Mouse (Mus musculus): ENCODE results near the gene Gm15155.
"Not testable (repeated sequence)": the region's sequence is repeated elsewhere in the genome, so short reads cannot be mapped to it uniquely, and the experiment has no call there.

Gene Gm15155

DNA sequence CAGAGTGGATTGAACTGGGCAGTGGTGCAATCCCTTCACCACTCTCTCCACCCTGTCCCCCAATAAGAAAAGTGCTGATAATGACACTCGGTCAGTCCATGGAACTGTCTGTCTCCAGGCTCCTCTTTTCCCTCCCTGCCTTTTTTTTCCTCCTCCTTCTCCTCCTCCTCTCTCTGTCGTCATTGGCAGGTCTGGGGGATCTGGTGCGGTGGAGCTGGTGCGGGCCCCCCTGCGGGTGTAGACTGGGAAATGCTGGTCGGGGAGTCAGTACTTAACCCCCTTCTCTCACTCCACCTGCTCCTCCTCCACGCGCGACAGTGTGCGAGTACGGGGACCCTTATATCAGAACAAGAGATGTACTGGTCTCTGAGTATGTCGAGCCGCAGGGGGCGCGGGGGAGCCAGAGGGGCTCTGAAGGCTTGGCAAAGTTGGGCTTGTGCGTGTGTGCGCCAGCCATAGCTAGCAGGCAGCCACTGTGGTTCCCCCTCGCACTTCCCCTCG, at the start of gene Gm15155:
Gm15155 (plus strand) TSS at position 401 of the 501 bp plus-strand sequence.
- DNase-seq = peak; percentile 28

DNA sequence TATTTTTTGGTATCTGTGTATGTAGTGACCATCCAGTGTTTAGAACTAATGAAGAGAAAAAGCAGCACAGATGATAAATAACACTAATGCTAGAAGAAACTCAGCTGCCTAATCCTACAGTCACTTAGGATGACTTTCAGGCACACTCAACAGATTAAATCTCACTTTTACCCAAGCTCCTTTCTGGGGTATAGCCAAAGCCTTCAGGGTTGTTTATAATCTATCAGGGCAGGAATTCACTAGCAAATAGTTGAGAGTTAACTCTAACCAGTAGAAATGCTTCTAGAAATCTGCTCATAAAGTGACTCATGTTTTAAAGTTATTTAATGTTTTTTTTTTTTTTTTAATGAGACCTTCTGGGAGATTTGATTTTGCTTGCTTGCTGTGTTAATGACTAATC, 44.8 kb upstream of the Gm15155 start:
- no peak for DNase-seq

GRCm38 (mm10) chrX:155584586-155584985, 40.0 kb upstream of the Gm15155 start:
- no peak for DNase-seq

DNA sequence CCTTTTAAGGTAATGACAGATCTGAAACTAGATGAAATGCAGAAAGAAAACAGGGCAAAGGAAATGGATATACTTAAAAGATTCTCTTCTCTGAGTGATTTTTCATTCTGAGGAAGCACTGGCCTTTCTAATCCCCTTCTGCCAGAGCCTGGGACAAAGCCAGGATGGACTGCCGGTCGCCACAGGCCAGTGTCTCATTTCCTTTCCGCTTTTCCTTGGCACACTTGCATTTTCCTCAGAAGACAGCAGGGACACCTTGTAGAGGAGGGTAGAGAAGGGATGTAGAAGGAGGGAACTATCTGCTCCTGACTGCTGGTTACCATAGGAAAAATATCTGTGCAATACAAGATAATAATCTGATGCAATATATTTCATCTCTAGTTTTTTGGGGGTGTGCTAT, 33.1 kb upstream of the Gm15155 start:
- no peak for DNase-seq

- DNase-seq = no peak
Observed at GRCm38 (mm10) chrX:155592467-155592866, 32.1 kb upstream of the Gm15155 start.

- no peak for DNase-seq
Observed at GRCm38 (mm10) chrX:155594685-155595084, 29.9 kb upstream of the Gm15155 start.

DNA sequence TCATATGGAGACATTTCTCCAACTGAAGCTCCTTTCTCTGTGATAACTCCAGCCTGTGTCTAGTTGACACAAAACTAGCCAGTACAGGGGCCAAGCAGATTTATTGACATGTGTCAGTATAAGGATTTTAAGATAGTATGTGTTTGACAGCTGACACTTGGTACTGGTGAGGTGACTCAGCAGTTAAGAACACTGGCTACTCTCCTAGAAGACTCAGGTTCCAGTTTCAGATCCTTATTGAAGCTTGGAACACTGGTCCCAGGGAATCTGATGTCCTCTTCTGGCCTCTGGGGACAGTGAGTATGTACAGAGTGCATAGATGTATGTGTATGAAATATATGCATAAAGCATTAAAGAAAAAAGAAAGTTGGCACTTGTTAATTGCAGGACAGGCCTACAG, 28.2 kb upstream of the Gm15155 start:
- DNase-seq = no peak

GRCm38 (mm10) chrX:155601196-155601595, 23.3 kb upstream of the Gm15155 start:
- peak; percentile 53 for DNase-seq

DNA sequence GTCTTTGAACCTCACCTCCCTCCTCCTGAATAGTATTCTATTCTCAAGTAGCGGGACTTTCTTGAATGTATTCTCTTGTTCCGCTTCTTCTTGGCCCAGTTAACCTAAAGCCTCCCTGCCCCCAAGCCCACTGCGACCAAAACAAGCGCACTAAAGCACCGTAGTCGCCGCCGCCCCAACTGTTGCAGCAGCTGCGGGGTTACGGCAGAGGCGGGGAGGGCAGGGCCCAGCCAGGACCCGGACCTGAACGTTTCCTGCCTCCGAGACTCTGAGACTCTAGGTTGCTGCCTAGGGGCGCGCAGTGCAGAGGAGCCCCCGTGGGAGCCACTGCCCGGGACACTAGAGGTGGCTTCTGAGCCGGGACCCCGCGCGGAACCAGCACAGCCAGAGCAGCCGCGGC, 2.0 kb upstream of the Gm15155 start:
- DNase-seq = peak; percentile 5

DNA sequence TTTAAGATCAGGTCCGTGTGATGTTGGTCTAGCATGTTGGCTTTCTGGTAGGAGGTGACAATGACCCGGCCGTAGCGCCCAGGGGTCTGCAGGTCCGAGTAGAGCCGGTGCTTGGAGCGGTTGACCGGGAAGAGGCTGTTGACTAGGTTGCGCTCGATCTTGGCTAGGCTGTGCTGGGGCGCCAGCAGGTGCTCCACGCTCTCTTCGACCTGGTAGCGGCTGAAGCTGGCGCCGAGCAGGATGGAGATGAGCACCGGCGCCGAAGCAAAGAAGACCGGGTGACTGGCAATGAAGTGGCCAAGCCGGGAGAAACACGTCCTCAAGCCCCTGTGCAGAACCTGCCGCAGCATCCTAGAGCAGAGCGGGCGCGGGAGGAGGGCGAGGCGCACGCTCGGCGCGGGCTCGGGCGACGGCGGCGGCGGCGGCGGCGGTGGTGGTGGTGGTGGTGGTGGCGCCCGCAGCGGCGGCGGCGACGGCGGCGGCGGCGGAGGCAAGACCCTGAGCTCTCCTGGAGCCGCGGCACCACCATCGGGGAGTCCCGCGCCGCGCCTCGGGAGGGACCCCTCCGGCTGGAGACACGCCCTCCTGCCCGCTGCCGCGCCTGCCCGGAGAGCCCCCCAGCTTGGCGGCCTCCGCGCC, 1.5 kb upstream of the Gm15155 start:
- peak; percentile 40 for DNase-seq

DNA sequence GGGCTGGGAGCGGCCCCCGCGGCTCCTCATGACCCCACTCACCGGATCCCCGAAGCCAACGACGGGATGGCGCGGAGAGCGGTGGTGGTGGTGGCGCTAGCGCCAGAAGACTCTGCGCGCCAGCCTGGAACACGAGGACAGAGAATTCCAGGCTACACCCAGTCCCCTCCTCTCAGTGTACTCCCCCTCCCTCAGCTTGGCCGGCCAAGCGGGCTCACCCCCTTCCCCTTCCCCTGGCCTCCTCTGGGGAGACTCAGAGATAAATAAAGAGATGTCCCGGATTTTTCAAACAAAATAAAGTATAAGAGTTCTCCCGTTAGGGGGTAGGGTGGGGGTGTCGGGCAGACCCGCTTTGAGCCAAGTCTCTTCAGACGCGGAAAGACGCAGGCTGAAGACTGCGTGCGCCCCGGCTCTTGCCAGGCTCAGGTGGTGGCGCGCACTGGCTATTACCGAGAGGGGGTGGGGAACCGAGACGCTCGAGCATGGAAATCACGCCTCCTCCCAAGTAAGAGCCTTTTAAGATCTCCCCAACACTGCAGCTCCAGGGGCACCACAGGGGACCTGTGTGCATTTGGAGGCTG, 750 bp upstream of the Gm15155 start, which contains the start of gene Ptchd1:
Ptchd1 (minus strand) TSS at position 114 of the 581 bp plus-strand sequence.
- peak; percentile 28 for DNase-seq

GRCm38 (mm10) chrX:155624895-155625294, 354 bp downstream of the Gm15155 start:
- DNase-seq = no peak

DNA sequence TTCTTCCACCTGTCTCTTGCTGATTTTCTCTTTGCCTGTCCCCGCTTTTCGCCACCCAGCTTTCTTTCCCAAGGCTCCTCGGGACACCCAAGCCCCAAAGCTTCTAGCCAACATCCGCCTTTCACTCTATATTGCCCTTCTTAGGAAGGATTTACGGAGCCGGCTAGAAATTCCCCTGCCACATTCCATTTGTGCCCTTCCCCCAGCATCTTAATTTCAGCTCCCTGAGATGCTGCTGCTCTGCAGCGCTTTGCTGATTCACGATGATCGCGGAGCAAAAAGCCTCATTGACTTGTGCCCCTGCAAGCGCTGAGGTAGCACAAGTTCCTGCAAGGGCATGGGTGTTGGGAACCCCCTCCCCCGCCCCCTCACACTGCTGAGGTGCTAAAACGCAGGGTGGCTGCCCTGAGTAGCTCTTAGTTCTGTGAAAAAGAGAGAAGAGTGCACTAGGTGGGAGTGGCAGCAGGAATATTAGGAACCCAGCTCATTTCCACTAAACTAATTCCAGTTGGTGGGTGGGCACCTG, 1.2 kb downstream of the Gm15155 start:
- DNase-seq = peak; percentile 3

- no peak for DNase-seq
Observed at GRCm38 (mm10) chrX:155643975-155644374, 19.4 kb downstream of the Gm15155 start.

DNA sequence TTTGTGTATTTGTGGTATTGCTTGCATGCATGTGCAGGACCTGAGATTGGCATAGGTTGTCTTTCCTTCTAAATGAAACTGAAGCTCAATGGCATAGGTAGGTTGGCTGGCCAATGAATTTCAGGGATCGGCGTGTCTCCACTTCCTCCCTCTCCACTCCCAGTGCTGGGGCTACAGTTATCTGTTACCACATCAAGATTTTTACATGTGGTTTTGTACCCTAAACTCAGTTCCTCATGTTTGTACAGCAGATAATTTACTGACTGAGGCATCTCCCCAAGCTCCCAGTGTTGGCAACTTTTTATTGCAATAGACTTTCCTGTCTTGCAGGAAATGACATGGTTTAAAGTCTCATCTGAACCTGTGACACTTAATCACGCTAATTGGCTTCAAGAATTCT, 21.4 kb downstream of the Gm15155 start:
- no peak for DNase-seq

DNA sequence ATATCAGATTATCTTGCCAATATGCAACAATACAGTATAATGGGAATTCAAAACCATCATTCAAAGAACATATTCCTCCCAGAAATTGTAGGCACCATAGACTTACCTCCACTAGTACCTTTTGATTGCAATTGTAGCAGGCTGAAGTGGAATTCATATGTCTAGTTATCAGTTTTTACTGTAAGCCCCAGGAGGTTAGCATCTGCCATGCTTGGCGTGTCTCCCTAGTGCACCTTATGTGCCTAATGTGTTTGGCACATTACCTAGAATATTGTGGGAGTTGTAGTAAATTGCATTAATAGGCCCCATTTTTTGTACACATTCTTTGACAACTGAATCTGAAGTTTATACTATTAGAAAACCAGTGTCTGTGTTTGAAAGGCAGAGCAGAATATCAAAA, 33.4 kb downstream of the Gm15155 start:
- DNase-seq = no peak

- DNase-seq = not testable (repeated sequence)
Observed at GRCm38 (mm10) chrX:155690440-155690839, 65.9 kb downstream of the Gm15155 start.

GRCm38 (mm10) chrX:155724157-155724556, 99.6 kb downstream of the Gm15155 start:
- no peak for DNase-seq

DNA sequence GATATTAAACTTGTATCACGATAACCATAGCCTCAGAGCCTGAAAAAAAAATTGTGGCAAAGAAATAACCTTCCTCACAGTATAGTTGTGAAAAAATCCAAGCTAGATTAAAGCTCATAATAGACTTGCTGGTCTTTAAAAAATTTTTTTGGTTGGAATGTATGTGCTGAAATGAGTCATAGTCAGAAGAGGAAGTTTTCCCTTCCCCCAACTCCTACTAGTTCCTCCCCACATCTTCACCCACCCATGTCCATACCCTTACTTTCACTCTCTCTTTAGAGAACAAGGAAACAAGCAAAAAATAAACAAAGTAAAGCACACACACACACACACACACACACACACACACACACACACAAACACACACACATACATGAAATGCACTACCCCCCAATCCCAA, 103.8 kb downstream of the Gm15155 start:
- DNase-seq = no peak

DNA sequence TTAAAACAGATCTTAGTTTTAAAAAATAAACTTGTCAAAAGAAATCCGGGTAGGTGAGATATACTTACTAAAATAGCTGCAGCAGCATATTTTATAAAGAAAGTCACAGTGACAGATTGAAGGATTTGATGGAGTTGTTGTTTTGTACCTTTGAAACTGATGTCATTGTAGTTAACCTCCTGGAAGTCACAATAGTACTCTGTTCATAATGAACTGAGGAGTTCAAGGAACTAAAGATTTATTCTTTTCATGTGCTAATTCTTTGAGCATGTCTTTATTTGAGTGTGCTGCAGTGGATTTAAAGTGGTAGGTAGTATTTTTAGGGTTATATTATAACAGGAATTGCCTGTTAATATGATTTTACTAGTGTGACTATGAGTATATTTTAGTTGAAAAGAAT, 263.6 kb downstream of the Gm15155 start:
- no peak for DNase-seq

DNA sequence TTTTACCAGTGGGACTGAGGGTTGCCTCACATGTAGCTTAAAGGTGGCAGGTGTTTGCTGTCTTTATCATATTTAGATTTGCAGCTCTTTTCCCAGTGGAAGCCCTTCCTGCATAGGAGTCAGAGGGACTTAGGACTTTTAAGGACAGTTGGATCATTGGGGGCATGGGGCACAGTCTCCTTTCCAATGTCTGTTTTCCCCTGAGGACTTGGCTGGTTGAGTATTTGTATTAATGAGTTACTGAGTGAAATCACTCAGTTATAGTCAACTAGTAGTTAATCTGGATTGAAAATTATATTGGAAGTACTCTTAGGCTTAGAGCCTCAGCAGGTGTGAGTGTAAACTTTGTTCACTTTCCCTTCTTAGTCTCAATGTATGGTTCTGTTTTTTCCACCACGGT, 275.5 kb downstream of the Gm15155 start:
- no peak for DNase-seq

DNA sequence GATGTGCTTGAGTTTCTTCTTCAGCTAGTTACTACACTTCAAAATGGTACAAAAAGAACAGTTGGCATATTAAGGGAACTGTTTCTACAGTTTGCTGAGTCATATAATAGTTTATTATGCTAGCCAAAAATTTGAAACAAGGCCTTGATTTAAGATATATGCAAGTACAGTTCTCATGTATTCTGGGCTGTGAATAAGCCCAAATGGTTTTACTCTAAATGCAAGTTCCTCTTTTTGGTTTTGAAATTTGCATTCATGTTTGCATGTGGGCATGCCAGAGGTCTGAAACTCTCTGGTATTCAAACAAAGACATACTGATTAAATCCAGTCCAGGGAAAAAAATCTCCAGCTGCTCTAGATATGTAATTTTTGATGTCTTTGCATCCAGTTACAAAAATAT, 277.2 kb downstream of the Gm15155 start:
- DNase-seq = no peak

GRCm38 (mm10) chrX:155903108-155903507, 278.6 kb downstream of the Gm15155 start:
- no peak for DNase-seq

DNA sequence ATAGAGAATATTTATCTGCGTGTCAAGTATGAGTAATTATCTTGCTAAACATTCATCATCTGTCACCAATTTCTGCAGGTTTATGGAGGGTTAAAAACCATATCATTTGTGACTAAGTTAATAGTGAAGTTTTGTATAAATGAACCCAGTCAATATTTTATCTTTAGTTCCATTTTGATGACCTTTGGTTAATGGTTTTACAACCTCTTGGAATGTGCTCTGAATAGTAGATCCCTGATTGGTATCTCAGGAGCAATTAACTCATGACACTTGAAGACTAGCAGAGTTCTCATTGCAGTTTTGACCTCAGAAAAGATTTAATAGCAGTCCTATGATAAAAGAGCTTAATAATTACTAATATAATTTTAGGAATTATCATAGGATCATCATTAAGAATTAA, 385.2 kb downstream of the Gm15155 start:
- no peak for DNase-seq
